Mouse (Mus musculus) C2C12 (cell line): ENCODE results near the gene Tcf12.

Source experiments
- CEBPB ChIP-seq: IDR thresholded peaks from one replicate; pipeline ENCODE4 v1.6.1; 2011; ENCODE audit warnings: low read depth, mild to moderate bottlenecking, control low read depth, moderate library complexity
- CTCF ChIP-seq: IDR thresholded peaks from one replicate; pipeline ENCODE4 v1.5.1; 2011; ENCODE audit not compliant: control insufficient read depth, insufficient read depth, insufficient read length
- FOSL1 ChIP-seq: IDR thresholded peaks from one replicate; pipeline ENCODE4 v1.8.0; 2011; ENCODE audit warnings: mild to moderate bottlenecking, low read length; ENCODE audit not compliant: poor library complexity, insufficient read depth, severe bottlenecking
- MAX ChIP-seq: IDR thresholded peaks from one replicate; pipeline ENCODE4 v1.6.1; 2011; ENCODE audit warnings: mild to moderate bottlenecking, control low read depth
- MYOD1 ChIP-seq: IDR thresholded peaks from one replicate; pipeline ENCODE4 v1.6.1; 2011; ENCODE audit warnings: low read depth; ENCODE audit not compliant: control insufficient read depth, insufficient read length
- MYOG ChIP-seq: IDR thresholded peaks from one replicate; pipeline ENCODE4 v1.6.1; 2011; ENCODE audit not compliant: control insufficient read depth, insufficient read length; ENCODE audit errors: extremely low read depth

GRCm38 (mm10) chr9:71848392-71848791 lies 263.3 kb downstream of the Tcf12 start:
- TF ChIP-seq CEBPB (no peak), CTCF (no peak), MYOD1 (no peak), FOSL1 (no peak), MAX (no peak), MYOG (no peak)
